Mouse (Mus musculus) C2C12 (cell line): Measurements from ENCODE around the gene Coro6. TPM values are rescaled to one million over a fixed set of nuclear protein-coding genes. Genes with fewer than 3 reads are reported as not detected.
A peak's percentile ranks its signal among the peaks of the same experiment; 100 is the strongest.

Experiments
- H3K27me3 ChIP-seq: one replicate; pipeline ENCODE4 v1.6.1; 2011; ENCODE audit not compliant: control insufficient read depth, insufficient read depth, insufficient read length
- H3K36me3 ChIP-seq: one replicate; pipeline ENCODE4 v1.6.1; 2011; ENCODE audit not compliant: control insufficient read depth, insufficient read depth
- H3K4me3 ChIP-seq: one replicate; pipeline ENCODE4 v1.5.1; 2011; ENCODE audit warnings: mild to moderate bottlenecking, control low read depth; ENCODE audit not compliant: poor library complexity, insufficient read depth, severe bottlenecking
- H3K79me2 ChIP-seq: one replicate; pipeline ENCODE4 v1.6.1; 2011; ENCODE audit not compliant: control insufficient read depth, insufficient read depth
- H3K79me3 ChIP-seq: one replicate; pipeline ENCODE4 v1.6.1; 2011; ENCODE audit warnings: low read depth, control low read depth
- H3ac ChIP-seq: one replicate; pipeline ENCODE3; 2011; ENCODE audit warnings: low read depth; ENCODE audit not compliant: control insufficient read depth, insufficient read length
- CEBPB ChIP-seq: IDR thresholded peaks from one replicate; pipeline ENCODE4 v1.6.1; 2011; ENCODE audit warnings: low read depth, mild to moderate bottlenecking, control low read depth, moderate library complexity
- CTCF ChIP-seq: IDR thresholded peaks from one replicate; pipeline ENCODE4 v1.5.1; 2011; ENCODE audit not compliant: control insufficient read depth, insufficient read depth, insufficient read length
- FOSL1 ChIP-seq: IDR thresholded peaks from one replicate; pipeline ENCODE4 v1.8.0; 2011; ENCODE audit warnings: mild to moderate bottlenecking, low read length; ENCODE audit not compliant: poor library complexity, insufficient read depth, severe bottlenecking
- MAX ChIP-seq: IDR thresholded peaks from one replicate; pipeline ENCODE4 v1.6.1; 2011; ENCODE audit warnings: mild to moderate bottlenecking, control low read depth
- MYOD1 ChIP-seq: IDR thresholded peaks from one replicate; pipeline ENCODE4 v1.6.1; 2011; ENCODE audit warnings: low read depth; ENCODE audit not compliant: control insufficient read depth, insufficient read length
- MYOG ChIP-seq: IDR thresholded peaks from one replicate; pipeline ENCODE4 v1.6.1; 2011; ENCODE audit not compliant: control insufficient read depth, insufficient read length; ENCODE audit errors: extremely low read depth
- USF1 ChIP-seq: IDR thresholded peaks from one replicate; pipeline ENCODE4 v1.6.1; 2011; ENCODE audit warnings: low read depth, mild to moderate bottlenecking, control low read depth, moderate library complexity
- polyA plus RNA-seq: library from polyadenylated mRNA; unstranded; fragments of >200 nt; fragmentation: generic; extraction: Trizol; gene quantifications from one replicate; pipeline ENCODE4 v1.2.1, GENCODE M21; 2012; ENCODE audit warnings: missing spikeins

Coro6 gene
- polyA plus RNA-seq, 1 experiment = 12.8 TPM

DNA sequence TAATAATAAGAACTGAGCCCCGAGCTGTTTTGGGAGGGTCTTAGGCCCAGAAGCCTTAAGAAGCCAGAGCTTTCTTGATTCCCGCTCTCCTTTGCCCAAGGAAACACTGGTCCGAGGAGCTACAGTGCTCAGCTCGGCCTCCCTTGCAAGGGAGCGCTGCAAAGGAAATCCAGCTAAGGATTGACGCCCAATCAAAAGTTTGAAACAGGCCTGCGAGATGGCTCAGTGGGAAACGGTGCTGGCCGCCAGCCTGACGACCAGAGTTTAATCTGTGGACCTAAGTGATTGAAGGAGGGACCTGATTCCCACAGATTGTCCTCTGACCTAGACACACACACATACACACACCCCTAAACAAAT lies 51.6 kb downstream of the Coro6 start:
- no peaks in the 10 kb centered on the region for H3K79me3 ChIP-seq
- H3K79me2 ChIP-seq = no peaks in the 10 kb centered on the region
- H3ac ChIP-seq = peak overlapping the region; percentile 33
- TF ChIP-seq MAX (no peak), CEBPB (no peak), MYOG (no peak), MYOD1 (no peak), FOSL1 (no peak), USF1 (no peak)
- H3K27me3 ChIP-seq = no peaks in the 10 kb centered on the region
- H3K36me3 ChIP-seq = peaks cover 15% of the 10 kb centered on the region
- peak overlapping the region; percentile 15 for H3K4me3 ChIP-seq

DNA sequence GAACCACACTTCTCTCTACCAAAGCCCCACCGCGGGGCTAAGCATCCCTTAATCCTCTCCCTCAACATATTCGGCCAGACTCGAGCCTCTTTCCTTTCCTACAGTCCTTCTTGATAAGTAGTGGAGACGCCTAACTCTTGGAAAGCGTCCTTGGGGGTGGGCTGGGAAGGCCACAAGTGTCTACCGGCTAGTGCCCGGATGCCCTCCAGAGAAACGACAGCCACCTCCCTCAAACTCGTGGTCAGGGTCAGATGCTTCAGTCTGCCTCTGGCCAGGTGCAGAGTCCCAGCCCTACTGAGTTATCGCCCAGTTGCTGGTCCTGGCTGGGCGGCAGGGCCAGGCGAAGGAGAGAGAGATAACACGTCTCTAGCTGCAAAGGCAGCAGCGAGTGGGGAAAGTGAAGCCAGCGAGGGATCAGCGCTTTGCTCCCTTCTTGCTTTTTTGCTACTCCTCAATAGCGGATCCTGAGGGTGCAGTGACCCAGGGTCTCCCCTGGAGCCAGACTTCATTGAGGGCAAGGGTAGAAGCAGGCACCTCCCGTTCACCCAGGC lies 52.1 kb downstream of the Coro6 start:
- Histone ChIP-seq H3K4me3 (no peak overlapping the region), H3ac (peak overlapping the region; percentile 44), H3K79me2 (no peaks in the 10 kb centered on the region), H3K79me3 (no peaks in the 10 kb centered on the region), H3K36me3 (peaks cover 10% of the 10 kb centered on the region), H3K27me3 (no peaks in the 10 kb centered on the region)
- TF ChIP-seq MAX = no peak
- TF ChIP-seq FOSL1 = no peak
- no peak for TF ChIP-seq USF1
- TF ChIP-seq MYOD1 = no peak

DNA sequence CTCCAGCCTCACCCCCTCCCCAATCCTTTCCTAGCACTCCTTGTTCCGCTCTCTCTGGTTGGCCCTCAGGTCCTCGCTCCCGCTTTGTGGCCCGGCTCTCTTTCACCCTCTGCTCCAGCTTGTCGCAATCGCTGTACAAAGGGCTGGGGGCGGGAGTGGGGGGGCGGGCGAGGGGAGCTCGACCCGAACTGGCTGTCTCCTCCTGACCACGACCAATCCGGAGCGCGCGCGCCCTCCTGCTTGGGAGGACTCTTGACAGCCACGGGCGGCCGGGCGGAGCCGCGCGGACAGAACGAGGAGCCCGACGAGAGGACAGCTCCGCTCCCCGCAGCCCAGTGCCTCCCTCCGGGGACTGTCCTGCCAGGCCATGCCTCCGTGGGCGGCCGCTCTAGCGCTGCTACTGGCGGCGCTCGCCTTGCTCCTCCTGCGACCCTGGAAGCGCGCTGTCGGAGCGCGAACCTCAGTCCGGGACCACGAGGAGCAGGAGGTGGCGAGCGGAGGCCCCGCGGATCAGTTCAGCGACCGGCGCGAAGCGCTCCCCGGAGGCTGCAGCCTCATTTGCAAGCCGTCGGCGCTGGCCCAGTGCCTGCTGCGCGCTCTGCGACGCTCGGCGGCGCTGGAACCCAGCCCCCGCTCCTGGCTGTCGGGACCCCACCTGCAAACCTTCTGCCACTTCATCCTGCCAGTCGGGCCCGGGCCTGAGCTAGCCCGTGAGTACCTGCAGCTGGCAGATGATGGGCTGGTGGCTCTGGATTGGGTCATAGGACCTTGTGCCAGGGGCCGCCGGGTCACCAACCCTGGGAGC lies 52.8 kb downstream of the Coro6 start, which contains the start of gene Abhd15:
Gene Abhd15, plus strand, starts transcription at position 290 of the 805 bp plus-strand sequence.
- no peaks in the 10 kb centered on the region for H3K79me3 ChIP-seq
- H3ac ChIP-seq = peak within 1 kb of the TSS; percentile 60
- TF ChIP-seq CTCF (peak; percentile 6), MAX (peak; percentile 60), MYOD1 (no peak)
- H3K79me2 ChIP-seq = no peaks in the 10 kb centered on the region
- no peaks in the 10 kb centered on the region for H3K27me3 ChIP-seq
- H3K36me3 ChIP-seq = peaks cover 4% of the 10 kb centered on the region
- H3K4me3 ChIP-seq = peak within 1 kb of the TSS; percentile 30

DNA sequence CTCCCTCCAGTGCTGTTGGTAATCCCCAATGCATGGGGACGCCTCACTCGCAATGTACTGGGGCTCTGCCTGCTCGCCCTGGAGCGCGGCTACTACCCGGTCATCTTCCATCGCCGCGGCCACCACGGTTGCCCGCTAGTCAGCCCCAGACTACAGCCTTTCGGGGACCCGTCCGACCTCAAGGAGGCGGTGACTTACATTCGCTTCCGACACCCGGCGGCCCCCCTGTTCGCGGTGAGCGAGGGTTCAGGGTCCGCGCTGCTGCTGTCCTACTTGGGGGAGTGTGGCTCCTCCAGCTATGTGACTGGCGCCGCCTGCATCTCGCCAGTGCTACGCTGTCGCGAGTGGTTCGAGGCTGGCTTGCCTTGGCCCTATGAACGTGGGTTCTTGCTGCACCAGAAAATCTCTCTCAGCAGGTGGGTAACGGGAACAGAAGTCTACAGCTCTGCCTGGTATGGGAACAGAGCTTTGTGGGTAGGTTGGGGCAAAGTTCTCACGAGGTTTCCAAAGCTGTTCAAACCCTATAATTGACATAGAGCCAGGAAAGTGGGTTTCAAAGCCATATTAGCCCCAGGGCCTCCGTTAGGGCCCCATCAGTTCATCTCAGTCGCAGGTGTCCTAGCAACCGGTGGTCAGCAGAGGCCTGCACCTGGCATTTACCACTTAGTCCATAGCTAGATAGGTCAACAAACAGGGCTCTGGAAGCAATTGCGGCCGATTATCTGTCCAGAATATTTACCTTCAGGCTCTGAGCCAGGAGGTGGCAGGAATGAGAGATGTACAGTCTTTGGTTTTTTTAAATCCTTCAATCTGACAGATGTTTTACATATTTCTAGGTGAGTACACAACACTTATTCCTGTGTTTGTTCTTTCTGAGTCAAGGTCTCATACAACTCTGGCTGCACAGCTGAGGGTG lies 53.7 kb downstream of the Coro6 start, which contains the start of gene Trp53i13:
Gene Trp53i13, minus strand, starts transcription at position 344 of the 916 bp plus-strand sequence.
- Histone ChIP-seq H3K36me3 (no peaks in the 10 kb centered on the region), H3K4me3 (peak within 1 kb of the TSS; percentile 30), H3K27me3 (no peaks in the 10 kb centered on the region), H3K79me3 (no peaks in the 10 kb centered on the region), H3ac (peak within 1 kb of the TSS; percentile 60), H3K79me2 (no peaks in the 10 kb centered on the region)
- TF ChIP-seq CEBPB (no peak), USF1 (no peak), CTCF (no peak), MAX (no peak), MYOD1 (no peak), MYOG (no peak), FOSL1 (no peak)

DNA sequence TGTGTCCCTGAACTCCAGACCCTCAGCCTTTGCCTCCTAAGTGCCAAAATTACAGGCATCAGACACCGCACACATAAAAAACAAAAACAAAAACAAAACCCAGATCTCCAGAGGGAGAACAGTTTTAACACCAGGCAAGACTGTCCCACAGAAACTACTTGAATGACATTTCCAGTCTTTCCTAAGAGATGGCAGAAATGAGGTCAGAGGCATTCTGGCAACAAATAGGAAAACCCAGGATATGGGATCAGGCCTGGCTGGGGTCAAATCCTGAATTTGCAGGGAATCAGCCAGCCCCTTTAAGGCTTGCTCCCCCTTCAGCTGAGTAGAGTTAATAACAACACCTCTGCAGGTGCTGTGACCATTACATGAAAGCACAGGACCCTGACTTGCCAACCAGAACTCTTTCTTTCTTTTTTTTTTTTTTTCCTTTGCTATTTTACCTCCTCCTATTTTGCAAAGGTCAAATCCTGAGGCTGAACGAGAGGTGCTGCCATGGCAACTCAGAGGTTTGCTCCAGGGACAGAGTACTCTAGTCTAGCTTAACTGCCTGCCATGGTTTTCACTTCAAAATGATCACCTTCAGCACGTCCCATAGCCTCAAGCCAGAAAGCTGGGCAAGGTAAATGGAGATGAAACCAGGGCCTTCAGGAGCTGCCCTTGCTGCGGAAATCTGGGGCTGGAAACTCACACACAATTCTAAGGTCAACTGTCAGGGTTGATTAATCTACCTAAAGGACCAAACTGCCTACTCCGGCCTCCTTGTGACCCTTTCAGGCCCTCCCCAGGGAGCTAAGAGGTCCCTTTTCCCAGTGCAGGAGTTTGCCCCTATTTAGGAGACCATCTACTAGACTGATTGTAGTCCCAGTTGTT lies 54.6 kb downstream of the Coro6 start:
- H3K79me2 ChIP-seq = no peaks in the 10 kb centered on the region
- TF ChIP-seq FOSL1 (no peak), USF1 (no peak), CEBPB (no peak), CTCF (no peak), MAX (no peak), MYOD1 (no peak), MYOG (no peak)
- no peak overlapping the region for H3K4me3 ChIP-seq
- H3K27me3 ChIP-seq = no peaks in the 10 kb centered on the region
- no peaks in the 10 kb centered on the region for H3K79me3 ChIP-seq
- H3K36me3 ChIP-seq = no peaks in the 10 kb centered on the region
- no peak overlapping the region for H3ac ChIP-seq
